Mouse (Mus musculus) hindbrain, embryonic 10.5 days (tissue): ENCODE results near the gene Olfr1496. TPM values are rescaled to one million over a fixed set of nuclear protein-coding genes. Genes with fewer than 3 reads are reported as not detected.

Experiments used
- polyA plus RNA-seq: library from polyadenylated mRNA; unstranded; fragments of >200 nt; fragmentation: Nextera tagmentation; extraction: Ambion mirVana; gene quantifications from 2 replicates; pipeline ENCODE4 v1.2.1, GENCODE M21; 2016

Olfr1496 gene
- polyA plus RNA-seq, 1 experiment from 2014 or later: not detected

Other genes with a start within 250 kb of the Olfr1496 start
- not detected in 2 replicates for gene Olfr1480, start 250.0 kb upstream of the Olfr1496 start, polyA plus RNA-seq
- not detected in 2 replicates for gene Olfr1484, start 194.4 kb upstream of the Olfr1496 start, polyA plus RNA-seq
- gene Olfr1487, start 160.5 kb upstream of the Olfr1496 start, polyA plus RNA-seq: not detected in 2 replicates
- not detected in 2 replicates for gene Olfr1489, start 146.3 kb upstream of the Olfr1496 start, polyA plus RNA-seq
- gene Olfr1490, start 126.8 kb upstream of the Olfr1496 start, polyA plus RNA-seq: not detected in 2 replicates
- not detected in 2 replicates for gene Olfr1491, start 80.6 kb upstream of the Olfr1496 start, polyA plus RNA-seq
- gene Olfr1493-ps1, start 54.6 kb upstream of the Olfr1496 start, polyA plus RNA-seq: not detected in 2 replicates
- gene Olfr1494, start 38.1 kb upstream of the Olfr1496 start, polyA plus RNA-seq: not detected in 2 replicates
- gene Olfr1495, start 13.3 kb upstream of the Olfr1496 start, polyA plus RNA-seq: not detected in 2 replicates
- gene Olfr1497, start 20.3 kb downstream of the Olfr1496 start, polyA plus RNA-seq: not detected in 2 replicates
- not detected in 2 replicates for gene Olfr1499, start 41.6 kb downstream of the Olfr1496 start, polyA plus RNA-seq
- gene Olfr1500, start 52.6 kb downstream of the Olfr1496 start, polyA plus RNA-seq: not detected in 2 replicates
- gene Olfr1501, start 72.8 kb downstream of the Olfr1496 start, polyA plus RNA-seq: not detected in 2 replicates
- not detected in 2 replicates for gene Olfr1502, start 83.9 kb downstream of the Olfr1496 start, polyA plus RNA-seq
- not detected in 2 replicates for gene Olfr1504, start 120.0 kb downstream of the Olfr1496 start, polyA plus RNA-seq
- not detected in 2 replicates for gene Olfr1505, start 135.7 kb downstream of the Olfr1496 start, polyA plus RNA-seq